In the genomic region with DNA sequence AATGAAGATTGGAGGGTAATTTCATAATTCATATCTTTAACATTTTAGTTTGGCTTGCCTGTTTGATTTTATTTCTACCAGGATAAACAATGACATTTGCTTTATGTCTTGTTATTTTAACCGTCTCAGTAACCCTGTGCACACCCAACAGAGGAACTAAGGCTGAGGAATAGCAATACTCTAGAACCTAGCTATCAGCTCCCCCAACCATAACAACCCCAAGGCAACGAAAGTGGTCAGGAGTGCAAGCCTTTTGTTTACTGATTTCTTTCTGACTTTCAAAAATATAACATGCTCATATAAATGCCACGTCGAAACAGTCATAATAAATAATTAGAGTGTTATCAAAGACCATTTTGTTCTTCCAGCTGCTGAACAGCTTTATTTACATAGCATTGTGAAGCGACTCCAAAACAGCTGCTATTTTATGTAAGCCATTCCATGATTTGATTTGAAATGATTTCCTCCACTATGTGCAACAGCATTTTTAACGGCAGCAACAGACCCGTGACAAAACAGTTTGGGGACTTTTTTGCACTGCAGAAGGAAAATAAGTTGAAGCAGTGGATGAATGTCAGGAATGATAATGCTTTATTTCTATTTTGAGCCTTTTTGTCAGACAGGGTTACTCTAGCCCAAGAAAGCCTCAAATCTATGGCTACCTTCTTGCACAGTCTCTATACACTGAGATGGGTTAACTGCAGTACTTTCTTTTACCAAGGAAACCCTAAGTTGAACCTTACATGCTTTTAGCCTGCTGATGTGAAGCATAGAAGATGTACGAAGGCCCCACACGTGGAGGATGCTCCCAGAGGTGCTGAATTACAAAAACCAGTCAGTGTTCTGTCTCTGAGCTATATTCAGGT, we compare ENCODE assay signal across 21 mouse cellular contexts.
DNase-seq lines count a peak whose midpoint lies in the region; ATAC-seq lines count a peak whose summit lies in the region.
"Had no signal": no experiment of that assay in that cellular context is flagged by ENCODE, and none has a peak within 500 bp of the region (broad histone marks: within the 10 kb centered on the region; RNA-seq: fewer than 3 reads in every experiment).

No protein-coding gene starts in this region.

- H3K4me2 ChIP-seq in embryonic facial prominence, embryonic 14.5 days (ENCODE audit: low read depth, low read length), result no peak overlapping the region
- no peak overlapping the region for H3K4me2 ChIP-seq in kidney, embryonic 15.5 days
- no peak overlapping the region for H3K4me2 ChIP-seq in lung, embryonic 15.5 days
- no peak overlapping the region for H3K4me2 ChIP-seq in intestine, embryonic 16.5 days (ENCODE audit: low read depth, low read length)
- H3K4me2 ChIP-seq: heart, embryonic 12.5 days; hindbrain, embryonic 12.5 days; limb, embryonic 15.5 days; neural tube, embryonic 13.5 days had no signal

- 57% methylated on average over 9 of the region's 9 CpGs for WGBS in embryonic facial prominence, embryonic 14.5 days
- whole genome bisulfite sequencing in embryonic facial prominence, embryonic 10.5 days, result 79% methylated on average over 9 of the region's 9 CpGs
- 53% methylated on average over 9 of the region's 9 CpGs for WGBS in kidney, embryonic 15.5 days
- 37% methylated on average over 9 of the region's 9 CpGs for WGBS in lung, embryonic 15.5 days
- 50% methylated on average over 9 of the region's 9 CpGs for WGBS in intestine, embryonic 16.5 days

- H3K4me3 ChIP-seq in embryonic facial prominence, embryonic 14.5 days (ENCODE audit: low read depth, low read length), result no peak overlapping the region
- H3K4me3 ChIP-seq in embryonic facial prominence, embryonic 10.5 days, result no peak overlapping the region
- no peak overlapping the region for H3K4me3 ChIP-seq in kidney, embryonic 15.5 days (replicated peaks)
- H3K4me3 ChIP-seq in lung, embryonic 15.5 days, result no peak overlapping the region
- no peak overlapping the region for H3K4me3 ChIP-seq in intestine, embryonic 16.5 days (ENCODE audit: low read length)
- H3K4me3 ChIP-seq: heart, embryonic 12.5 days; hindbrain, embryonic 12.5 days; limb, embryonic 15.5 days; megakaryocyte, embryonic 14.5 days; neural tube, embryonic 13.5 days had no signal

- no peaks in the 10 kb centered on the region for H3K36me3 ChIP-seq in embryonic facial prominence, embryonic 14.5 days (ENCODE audit: control insufficient read depth, insufficient read depth, low read length)
- no peaks in the 10 kb centered on the region for H3K36me3 ChIP-seq in embryonic facial prominence, embryonic 10.5 days (replicated peaks)
- no peaks in the 10 kb centered on the region for H3K36me3 ChIP-seq in kidney, embryonic 15.5 days
- no peaks in the 10 kb centered on the region for H3K36me3 ChIP-seq in lung, embryonic 15.5 days
- H3K36me3 ChIP-seq in intestine, embryonic 16.5 days (ENCODE audit: control insufficient read depth, insufficient read depth, low read length), result no peaks in the 10 kb centered on the region
- H3K36me3 ChIP-seq: heart, embryonic 12.5 days; hindbrain, embryonic 12.5 days; limb, embryonic 15.5 days; neural tube, embryonic 13.5 days had no signal

- no peaks in the 10 kb centered on the region for H3K4me1 ChIP-seq in embryonic facial prominence, embryonic 14.5 days (ENCODE audit: control insufficient read depth, insufficient read depth, low read length)
- no peaks in the 10 kb centered on the region for H3K4me1 ChIP-seq in embryonic facial prominence, embryonic 10.5 days
- H3K4me1 ChIP-seq in kidney, embryonic 15.5 days, result no peaks in the 10 kb centered on the region
- H3K4me1 ChIP-seq in lung, embryonic 15.5 days, result peaks cover 4% of the 10 kb centered on the region; the same call in 1 of the 2 replicates
- no peaks in the 10 kb centered on the region for H3K4me1 ChIP-seq in intestine, embryonic 16.5 days (ENCODE audit: control insufficient read depth, insufficient read depth, low read length)
- H3K4me1 ChIP-seq: heart, embryonic 12.5 days; hindbrain, embryonic 12.5 days; limb, embryonic 15.5 days; megakaryocyte, embryonic 14.5 days; neural tube, embryonic 13.5 days had no signal

- ATAC-seq in embryonic facial prominence, embryonic 14.5 days (ENCODE audit: low read depth), result no peak
- peak; percentile 71; the same call in 1 of the 2 replicates for ATAC-seq in kidney, embryonic 15.5 days (replicated peaks; ENCODE audit: low FRiP score)
- peak; percentile 88; the same call in 1 of the 2 replicates for ATAC-seq in lung, embryonic 15.5 days (ENCODE audit: borderline replicate concordance, extremely low read depth, low FRiP score, low TSS enrichment)
- ATAC-seq in intestine, embryonic 16.5 days, result peak; percentile 42; the same call in 1 of the 2 replicates

- peak; percentile 50 for DNase-seq in embryonic facial prominence, embryonic 14.5 days (ENCODE audit: low spot score)
- no peak for DNase-seq in embryonic facial prominence, embryonic 10.5 days (ENCODE audit: low spot score)
- no peak for DNase-seq in kidney, adult 9 months
- DNase-seq in lung, postnatal 4 days, result no peak
- no peak for DNase-seq in cerebellum, adult 9-11 months
- DNase-seq: adrenal gland, adult 2 months; cerebellum, adult 11 months; gastrocnemius, postnatal 10 days; heart, adult 11 months; heart, postnatal 14 days; midbrain, embryonic 14.5 days; right cerebral cortex, adult 18-20 months; thymus, adult 2 months had no signal

- no peaks in the 10 kb centered on the region for H3K9me3 ChIP-seq in embryonic facial prominence, embryonic 14.5 days (ENCODE audit: control insufficient read depth, low read length)
- H3K9me3 ChIP-seq in embryonic facial prominence, embryonic 10.5 days, result no peaks in the 10 kb centered on the region
- H3K9me3 ChIP-seq in kidney, embryonic 15.5 days (replicated peaks), result no peaks in the 10 kb centered on the region
- no peaks in the 10 kb centered on the region for H3K9me3 ChIP-seq in lung, embryonic 15.5 days
- H3K9me3 ChIP-seq in intestine, embryonic 16.5 days (ENCODE audit: control insufficient read depth, low read length), result no peaks in the 10 kb centered on the region
- H3K9me3 ChIP-seq: heart, embryonic 12.5 days; hindbrain, embryonic 12.5 days; limb, embryonic 15.5 days; megakaryocyte, embryonic 14.5 days; neural tube, embryonic 13.5 days had no signal

- no peak overlapping the region for H3K27ac ChIP-seq in embryonic facial prominence, embryonic 14.5 days (replicated peaks; ENCODE audit: low read depth, low read length)
- H3K27ac ChIP-seq in embryonic facial prominence, embryonic 10.5 days (replicated peaks), result no peak overlapping the region
- peak overlapping the region; percentile 77 for H3K27ac ChIP-seq in kidney, embryonic 15.5 days
- H3K27ac ChIP-seq in lung, embryonic 15.5 days, result peak overlapping the region; percentile 78
- H3K27ac ChIP-seq in intestine, embryonic 16.5 days (ENCODE audit: low read length), result no peak overlapping the region
- H3K27ac ChIP-seq: hindbrain, embryonic 12.5 days; limb, embryonic 15.5 days; neural tube, embryonic 13.5 days had no signal

- no peaks in the 10 kb centered on the region for H3K27me3 ChIP-seq in embryonic facial prominence, embryonic 14.5 days (replicated peaks; ENCODE audit: control insufficient read depth, insufficient read depth, low read length)
- no peaks in the 10 kb centered on the region for H3K27me3 ChIP-seq in embryonic facial prominence, embryonic 10.5 days (replicated peaks; ENCODE audit: low read depth, poor library complexity, severe bottlenecking)
- no peaks in the 10 kb centered on the region for H3K27me3 ChIP-seq in kidney, embryonic 15.5 days
- no peaks in the 10 kb centered on the region for H3K27me3 ChIP-seq in lung, embryonic 15.5 days
- H3K27me3 ChIP-seq in intestine, embryonic 16.5 days (replicated peaks; ENCODE audit: control insufficient read depth, insufficient read depth, low read length), result no peaks in the 10 kb centered on the region
- H3K27me3 ChIP-seq: heart, embryonic 12.5 days; hindbrain, embryonic 12.5 days; limb, embryonic 15.5 days; megakaryocyte, embryonic 14.5 days; neural tube, embryonic 13.5 days had no signal

- no peak overlapping the region for H3K9ac ChIP-seq in embryonic facial prominence, embryonic 14.5 days (ENCODE audit: low read depth, low read length)
- no peak overlapping the region for H3K9ac ChIP-seq in kidney, embryonic 15.5 days
- no peak overlapping the region for H3K9ac ChIP-seq in lung, embryonic 15.5 days
- H3K9ac ChIP-seq in intestine, embryonic 16.5 days (ENCODE audit: low read depth, low read length), result no peak overlapping the region
- H3K9ac ChIP-seq: heart, embryonic 12.5 days; hindbrain, embryonic 12.5 days; limb, embryonic 15.5 days; neural tube, embryonic 13.5 days had no signal

Comparison
In these comparisons a context has a peak if more than half of its experiments do, and no peak if none do; other contexts are left out.
1. H3K27ac ChIP-seq: peak in kidney, embryonic 15.5 days (single experiment) and lung, embryonic 15.5 days (single experiment); none in embryonic facial prominence, embryonic 14.5 days (single experiment), embryonic facial prominence, embryonic 10.5 days (single experiment) and intestine, embryonic 16.5 days (single experiment).